Mouse (Mus musculus): ENCODE data around the gene Cope. TPM values are rescaled to one million over a fixed set of nuclear protein-coding genes. Genes with fewer than 3 reads are reported as not detected.

Cope gene
- polyA plus RNA-seq, 1 experiment: 287 TPM

- DNase-seq: no peak
- no peak for TF ChIP-seq POLR2A (IDR thresholded peaks at IDR 0.05; ENCODE audit: borderline replicate concordance, insufficient read depth, low read length)
- TF ChIP-seq CTCF (IDR thresholded peaks at IDR 0.05; ENCODE audit: borderline replicate concordance, insufficient read depth, low read depth, low read length): no peak
- no peaks in the 10 kb centered on the region for H3K27me3 ChIP-seq (ENCODE audit: control insufficient read depth, insufficient read depth, low read length)
- H3K4me3 ChIP-seq (replicated peaks; ENCODE audit: insufficient read depth, low read depth, low read length): no peak overlapping the region
- H3K27ac ChIP-seq (ENCODE audit: insufficient read depth, low read length): no peak overlapping the region
- WGBS: 51% methylated on average over 3 of the region's 3 CpGs
- peaks cover 15% of the 10 kb centered on the region for H3K4me1 ChIP-seq (ENCODE audit: control insufficient read depth, insufficient read depth, low read length)
Observed at GRCm38 (mm10) chr8:70272949-70273348, 29.4 kb upstream of the Cope start.

GRCm38 (mm10) chr8:70274350-70274749 lies 28.0 kb upstream of the Cope start:
- no peak for TF ChIP-seq CTCF (IDR thresholded peaks at IDR 0.05; ENCODE audit: borderline replicate concordance, insufficient read depth, low read depth, low read length)
- TF ChIP-seq POLR2A (IDR thresholded peaks at IDR 0.05; ENCODE audit: borderline replicate concordance, insufficient read depth, low read length): no peak
- no peak overlapping the region for H3K4me3 ChIP-seq (replicated peaks; ENCODE audit: insufficient read depth, low read depth, low read length)
- no peak for DNase-seq
- no peaks in the 10 kb centered on the region for H3K27me3 ChIP-seq (ENCODE audit: control insufficient read depth, insufficient read depth, low read length)
- peaks cover under 1% of the 10 kb centered on the region; the same call in 1 of the 2 replicates for H3K4me1 ChIP-seq (ENCODE audit: control insufficient read depth, insufficient read depth, low read length)
- H3K27ac ChIP-seq (ENCODE audit: insufficient read depth, low read length): no peak overlapping the region

DNA sequence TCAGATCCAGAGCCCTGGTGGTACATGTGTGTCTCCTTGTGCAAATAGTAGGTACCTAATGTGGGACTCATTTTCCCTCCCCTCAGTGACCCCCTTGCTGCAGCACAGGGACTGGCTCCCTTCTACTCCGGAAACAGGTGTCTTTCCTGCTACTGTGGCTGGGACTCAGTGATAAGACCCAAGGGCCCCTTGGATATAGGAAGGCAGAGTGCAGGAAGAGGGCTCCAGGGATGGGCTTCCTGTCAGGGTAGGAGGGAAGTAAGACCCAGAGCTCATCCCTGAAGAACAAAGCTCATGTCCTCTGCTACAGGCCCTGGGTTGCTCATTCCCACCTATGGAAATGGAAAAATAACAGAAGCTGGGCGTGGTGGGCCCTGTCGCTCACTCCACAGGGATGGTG lies 25.8 kb upstream of the Cope start:
- DNase-seq: no peak
- 91% methylated on average over 3 of the region's 3 CpGs for WGBS
- no peak for TF ChIP-seq POLR2A (IDR thresholded peaks at IDR 0.05; ENCODE audit: borderline replicate concordance, insufficient read depth, low read length)
- no peak for TF ChIP-seq CTCF (IDR thresholded peaks at IDR 0.05; ENCODE audit: borderline replicate concordance, insufficient read depth, low read depth, low read length)
- Histone ChIP-seq H3K27me3 (ENCODE audit: control insufficient read depth, insufficient read depth, low read length) (no peaks in the 10 kb centered on the region), H3K4me3 (replicated peaks; ENCODE audit: insufficient read depth, low read depth, low read length) (no peak overlapping the region), H3K4me1 (ENCODE audit: control insufficient read depth, insufficient read depth, low read length) (no peaks in the 10 kb centered on the region), H3K27ac (ENCODE audit: insufficient read depth, low read length) (no peak overlapping the region)

DNA sequence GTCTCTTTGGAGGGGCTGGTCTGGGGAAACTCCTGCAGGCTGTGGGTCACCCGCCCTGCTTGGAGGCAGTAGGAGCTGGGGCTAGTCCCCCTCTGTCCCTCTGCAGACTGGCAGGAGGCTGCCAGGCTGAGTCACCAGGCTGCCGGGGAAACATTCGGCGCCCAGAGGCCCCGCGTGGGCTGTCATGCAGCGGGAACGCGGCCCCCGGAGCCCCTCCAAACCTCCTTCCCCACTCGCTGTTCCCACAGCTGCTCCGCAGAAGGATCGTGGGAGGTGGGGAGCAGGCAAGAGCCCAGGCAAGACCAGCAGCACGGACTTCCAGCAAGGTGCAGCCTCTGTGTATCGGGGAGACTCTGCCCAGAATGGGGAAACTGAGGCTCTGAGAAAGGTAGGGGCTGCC lies 24.1 kb upstream of the Cope start:
- DNase-seq: no peak
- TF ChIP-seq POLR2A (IDR thresholded peaks at IDR 0.05; ENCODE audit: borderline replicate concordance, insufficient read depth, low read length) (no peak), CTCF (IDR thresholded peaks at IDR 0.05; ENCODE audit: borderline replicate concordance, insufficient read depth, low read depth, low read length) (no peak)
- 32% methylated on average over 15 of the region's 15 CpGs for WGBS
- Histone ChIP-seq H3K4me3 (replicated peaks; ENCODE audit: insufficient read depth, low read depth, low read length) (no peak overlapping the region), H3K27ac (ENCODE audit: insufficient read depth, low read length) (0 out of 2 replicates have a peak overlapping the region, but pooled peaks have one; percentile 11), H3K4me1 (ENCODE audit: control insufficient read depth, insufficient read depth, low read length) (no peaks in the 10 kb centered on the region; the same call in 1 of the 2 replicates), H3K27me3 (ENCODE audit: control insufficient read depth, insufficient read depth, low read length) (peaks cover 5% of the 10 kb centered on the region; the same call in 1 of the 2 replicates)

DNA sequence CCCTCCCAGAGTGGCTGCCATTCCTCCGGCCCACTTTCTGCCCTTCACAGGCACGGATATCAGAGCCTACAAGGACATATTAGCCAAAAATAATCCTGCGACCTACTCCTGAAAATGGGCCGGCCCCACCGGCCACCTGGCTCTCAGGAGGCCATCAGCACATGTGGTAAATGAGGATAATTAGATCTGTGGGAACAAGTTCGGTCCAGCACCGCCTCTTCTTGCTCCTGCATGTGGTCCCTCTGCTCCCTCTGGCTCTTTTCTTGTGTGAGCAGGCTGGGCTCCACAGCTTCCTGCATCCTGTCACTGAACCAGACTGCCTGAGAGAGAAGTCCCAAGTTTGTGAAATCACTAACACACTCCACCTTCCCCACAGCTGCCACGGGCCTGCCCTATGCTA lies 23.1 kb upstream of the Cope start:
- DNase-seq: peak in 1 of 2 experiments; percentile 56
- no peak overlapping the region for H3K27ac ChIP-seq (ENCODE audit: insufficient read depth, low read length)
- no peaks in the 10 kb centered on the region; the same call in 1 of the 2 replicates for H3K4me1 ChIP-seq (ENCODE audit: control insufficient read depth, insufficient read depth, low read length)
- no peak overlapping the region for H3K4me3 ChIP-seq (replicated peaks; ENCODE audit: insufficient read depth, low read depth, low read length)
- WGBS: 65% methylated on average over 8 of the region's 8 CpGs
- H3K27me3 ChIP-seq (ENCODE audit: control insufficient read depth, insufficient read depth, low read length): peaks cover 6% of the 10 kb centered on the region; the same call in 1 of the 2 replicates
- no peak for TF ChIP-seq CTCF (IDR thresholded peaks at IDR 0.05; ENCODE audit: borderline replicate concordance, insufficient read depth, low read depth, low read length)
- TF ChIP-seq POLR2A (IDR thresholded peaks at IDR 0.05; ENCODE audit: borderline replicate concordance, insufficient read depth, low read length): no peak

GRCm38 (mm10) chr8:70281001-70281400 lies 21.3 kb upstream of the Cope start:
- 54% methylated on average over 3 of the region's 3 CpGs for WGBS
- Histone ChIP-seq H3K27ac (ENCODE audit: insufficient read depth, low read length) (no peak overlapping the region), H3K4me1 (ENCODE audit: control insufficient read depth, insufficient read depth, low read length) (no peaks in the 10 kb centered on the region; the same call in 1 of the 2 replicates), H3K27me3 (ENCODE audit: control insufficient read depth, insufficient read depth, low read length) (peaks cover 6% of the 10 kb centered on the region; the same call in 1 of the 2 replicates), H3K4me3 (replicated peaks; ENCODE audit: insufficient read depth, low read depth, low read length) (no peak overlapping the region)
- no peak for TF ChIP-seq CTCF (IDR thresholded peaks at IDR 0.05; ENCODE audit: borderline replicate concordance, insufficient read depth, low read depth, low read length)
- TF ChIP-seq POLR2A (IDR thresholded peaks at IDR 0.05; ENCODE audit: borderline replicate concordance, insufficient read depth, low read length): no peak
- no peak for DNase-seq

GRCm38 (mm10) chr8:70282603-70283135 lies 19.6 kb upstream of the Cope start, which contains the start of gene Homer3:
Gene Homer3, plus strand, starts transcription at chr8:70282827.
- Histone ChIP-seq H3K4me3 (replicated peaks; ENCODE audit: insufficient read depth, low read depth, low read length) (peak within 1 kb of the TSS; percentile 49), H3K4me1 (ENCODE audit: control insufficient read depth, insufficient read depth, low read length) (no peaks in the 10 kb centered on the region; the same call in 1 of the 2 replicates), H3K27ac (ENCODE audit: insufficient read depth, low read length) (no peak within 1 kb of the TSS), H3K27me3 (ENCODE audit: control insufficient read depth, insufficient read depth, low read length) (peaks cover 6% of the 10 kb centered on the region; the same call in 1 of the 2 replicates)
- DNase-seq: peak; percentile 62 to 70
- 0 out of 2 replicates have a peak, but pooled peaks have one; percentile 17 for TF ChIP-seq CTCF (IDR thresholded peaks at IDR 0.05; ENCODE audit: borderline replicate concordance, insufficient read depth, low read depth, low read length)
- TF ChIP-seq POLR2A (IDR thresholded peaks at IDR 0.05; ENCODE audit: borderline replicate concordance, insufficient read depth, low read length): no peak
- 2% methylated on average over 33 of the region's 36 CpGs for WGBS
